In the genomic region with DNA sequence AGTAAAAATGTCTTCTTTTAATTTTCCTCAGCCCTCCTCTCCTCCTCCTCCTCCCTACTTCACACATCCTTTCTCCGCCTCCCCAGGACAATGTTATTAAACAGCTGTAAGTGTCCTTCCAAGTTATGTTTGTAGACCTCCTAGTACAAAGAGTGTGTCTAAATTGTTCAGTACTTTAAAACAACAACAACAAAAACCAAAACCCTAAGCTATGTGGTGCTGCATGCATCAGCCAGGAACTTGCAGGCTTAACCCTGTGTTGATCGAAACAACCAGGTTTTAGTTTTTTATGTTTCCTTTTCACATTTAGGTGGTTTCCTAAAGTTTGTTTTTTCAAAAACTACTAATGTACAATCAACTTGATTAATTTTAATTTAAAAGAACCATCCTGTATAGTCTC, we compare ENCODE assay signal across 17 mouse cellular contexts.
"Had no signal": no experiment of that assay in that cellular context is flagged by ENCODE, and none has a peak within 500 bp of the region (broad histone marks: within the 10 kb centered on the region; RNA-seq: fewer than 3 reads in every experiment).

No protein-coding gene starts in this region.

- H3K36me3 ChIP-seq: limb, embryonic 12.5 days; limb, embryonic 15.5 days; midbrain, embryonic 12.5 days; neural tube, embryonic 13.5 days had no signal

- H3K4me2 ChIP-seq: limb, embryonic 15.5 days; liver, embryonic 11.5 days; lung, embryonic 14.5 days; midbrain, embryonic 12.5 days; neural tube, embryonic 13.5 days had no signal

- ATAC-seq: liver, postnatal 0 days; lung, postnatal 0 days; midbrain, embryonic 16.5 days had no signal

- H3K9ac ChIP-seq: limb, embryonic 12.5 days; limb, embryonic 15.5 days; liver, embryonic 14.5 days; liver, postnatal 0 days; lung, embryonic 14.5 days; midbrain, embryonic 12.5 days; neural tube, embryonic 13.5 days had no signal

- DNase-seq: kidney, adult 8-10 months; kidney, postnatal 25 days; left cerebral cortex, postnatal 4 days; liver, postnatal 0 days; lung, embryonic 14.5 days; thymus, adult 18-20 months; thymus, postnatal 36 days had no signal

- H3K9me3 ChIP-seq: limb, embryonic 12.5 days; limb, embryonic 15.5 days; midbrain, embryonic 12.5 days; neural tube, embryonic 13.5 days had no signal

- H3K4me3 ChIP-seq: limb, embryonic 12.5 days; limb, embryonic 15.5 days; midbrain, embryonic 12.5 days; myocyte; neural tube, embryonic 13.5 days had no signal

- H3K27me3 ChIP-seq: limb, embryonic 12.5 days; limb, embryonic 15.5 days; midbrain, embryonic 12.5 days; neural tube, embryonic 13.5 days had no signal

- H3K27ac ChIP-seq: limb, embryonic 12.5 days; limb, embryonic 15.5 days; liver, embryonic 14.5 days; macrophage; midbrain, embryonic 12.5 days had no signal
